Mouse (Mus musculus) spleen, adult 2 months (tissue): ENCODE measurements around the gene 1810062G17Rik. TPM values are rescaled to one million over a fixed set of nuclear protein-coding genes. Genes with fewer than 3 reads are reported as not detected.

ENCODE experiments used
- DNase-seq, 2 experiments: peaks; one replicate each; pipeline versions ENCODE4 v3.0.0 to v3.0.0-alpha.2; 2012 to 2021; ENCODE audit warnings: low spot score in 2 of 2, low read depth in 1 of 2
- H3K27ac ChIP-seq: fragments of 200-500 bp; 2 replicates; pipeline ENCODE4 v1.5.1; 2012; ENCODE audit warnings: low read length, inconsistent platforms; ENCODE audit not compliant: insufficient read depth
- H3K27me3 ChIP-seq: fragments of 200-500 bp; 2 replicates; pipeline ENCODE4 v1.6.1; 2012; ENCODE audit warnings: mild to moderate bottlenecking, moderate library complexity, low read length, inconsistent platforms; ENCODE audit not compliant: control insufficient read depth, insufficient read depth
- H3K36me3 ChIP-seq: fragments of 200-500 bp; 2 replicates; pipeline ENCODE4 v1.6.1; 2012; ENCODE audit warnings: mild to moderate bottlenecking, low read length, inconsistent platforms; ENCODE audit not compliant: control insufficient read depth, insufficient read depth
- H3K4me1 ChIP-seq: fragments of 200-500 bp; 2 replicates; pipeline ENCODE4 v1.6.1; 2011; ENCODE audit warnings: inconsistent platforms; ENCODE audit not compliant: control insufficient read depth, insufficient read depth, insufficient read length
- H3K4me3 ChIP-seq: fragments of 200-500 bp; 2 replicates; pipeline ENCODE4 v1.5.1; 2011; ENCODE audit warnings: mild to moderate bottlenecking, inconsistent platforms; ENCODE audit not compliant: insufficient read depth, insufficient read length; ENCODE audit errors: extremely low read depth
- CTCF ChIP-seq: fragments of 200-500 bp; IDR thresholded peaks from 2 replicates; pipeline ENCODE4 v1.5.1; 2011; ENCODE audit warnings: mild to moderate bottlenecking, inconsistent platforms; ENCODE audit not compliant: insufficient read depth, insufficient read length, insufficient replicate concordance; ENCODE audit errors: extremely low read depth
- POLR2A ChIP-seq: fragments of 200-500 bp; IDR thresholded peaks from 2 replicates; pipeline ENCODE4 v1.6.1; 2011; ENCODE audit warnings: low read depth, low read length, inconsistent platforms
- WGBS: fragments of 180-500 bp; shearing (Covaris S2); methylation state at CpG from one replicate; pipeline ENCODE4 v1.1.7; 2018; 5-methylcytosine and 5-hydroxymethylcytosine counted together
- polyA plus RNA-seq: library from polyadenylated mRNA; depleted of rRNA; stranded (reverse); fragments of >200 nt; gene quantifications from 2 replicates; pipeline ENCODE4 v1.2.3, GENCODE M21; 2012

The 1810062G17Rik gene
- polyA plus RNA-seq, 1 experiment, result 0.15 TPM

GRCm38 (mm10) chr3:36446918-36447317 is 28.8 kb upstream of the 1810062G17Rik start:
- Histone ChIP-seq H3K27ac (no peak overlapping the region), H3K4me1 (no peaks in the 10 kb centered on the region), H3K27me3 (no peaks in the 10 kb centered on the region), H3K4me3 (no peak overlapping the region), H3K36me3 (peaks cover 12% of the 10 kb centered on the region)
- 8% methylated on average over 6 of the region's 6 CpGs for WGBS
- TF ChIP-seq CTCF, result no peak
- DNase-seq, result no peak

DNA sequence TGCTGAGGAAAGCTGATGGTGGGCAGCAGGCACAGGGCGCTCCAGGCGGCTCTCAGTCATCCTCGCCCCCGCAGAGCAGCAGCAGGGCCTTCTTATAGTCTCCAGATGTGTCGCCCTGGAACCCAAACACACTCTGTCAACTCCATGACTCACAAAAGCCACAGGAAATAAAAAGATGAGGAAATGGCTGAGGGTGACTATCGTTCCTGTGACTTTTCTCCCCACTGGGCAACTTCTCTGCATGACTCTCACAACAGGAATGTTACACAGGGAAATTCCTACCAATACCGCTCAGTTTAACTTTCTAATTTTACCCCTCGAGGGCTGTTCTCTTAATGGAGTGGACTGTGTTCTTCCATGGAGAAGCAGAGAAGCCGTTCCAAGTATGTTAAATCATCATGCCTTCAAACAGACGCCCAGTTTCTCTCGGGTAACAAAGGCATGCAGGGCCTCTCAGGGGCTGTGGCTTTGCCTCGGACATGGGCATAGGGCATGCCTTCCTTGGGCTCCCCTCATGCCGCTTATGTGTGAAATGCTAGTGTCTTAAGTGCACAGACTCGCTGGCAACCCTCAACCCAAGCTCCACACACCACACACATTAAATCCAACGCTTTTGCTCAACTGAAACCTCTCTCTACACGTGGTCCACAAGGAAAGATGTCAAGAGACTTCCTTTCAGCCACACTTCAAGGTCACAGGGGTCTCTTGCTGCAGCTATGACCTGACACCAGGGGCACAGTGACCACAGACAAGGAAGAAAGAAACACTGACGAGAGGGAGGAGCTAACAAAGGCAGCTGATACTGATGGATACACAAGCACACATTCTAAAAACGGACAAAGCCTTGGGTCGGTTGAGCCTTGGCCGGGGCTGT is 26.2 kb upstream of the 1810062G17Rik start:
- Histone ChIP-seq H3K4me3 (no peak overlapping the region), H3K27ac (no peak overlapping the region), H3K4me1 (no peaks in the 10 kb centered on the region), H3K27me3 (no peaks in the 10 kb centered on the region), H3K36me3 (peaks cover 14% of the 10 kb centered on the region)
- TF ChIP-seq POLR2A, result no peak
- TF ChIP-seq CTCF, result no peak
- no peak for DNase-seq
- 61% methylated on average over 20 of the region's 20 CpGs for WGBS

DNA sequence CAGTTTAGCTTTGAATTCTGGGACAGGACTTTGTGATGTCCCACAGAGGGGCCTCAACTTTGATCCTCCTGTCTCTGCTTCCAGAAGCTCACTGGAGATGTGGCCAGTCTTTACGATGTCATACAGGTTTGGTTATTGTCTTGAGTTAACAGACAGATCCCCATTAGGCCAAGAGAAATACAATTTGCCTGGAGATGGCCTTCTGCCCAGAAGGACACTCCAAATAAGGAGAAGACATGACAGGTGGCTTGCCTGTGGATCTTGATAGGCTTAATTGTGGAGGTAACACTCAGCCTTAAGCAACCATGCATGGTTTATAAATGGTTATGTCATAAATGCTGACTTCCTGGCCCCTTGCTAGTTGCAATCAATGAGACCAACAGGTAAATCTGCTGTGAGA is 23.2 kb upstream of the 1810062G17Rik start:
- Histone ChIP-seq H3K4me3 (no peak overlapping the region), H3K27ac (no peak overlapping the region), H3K27me3 (no peaks in the 10 kb centered on the region), H3K4me1 (no peaks in the 10 kb centered on the region), H3K36me3 (peaks cover 14% of the 10 kb centered on the region)
- TF ChIP-seq CTCF (no peak), POLR2A (no peak)
- DNase-seq, result no peak
- 91% methylated on average over 1 of the region's 1 CpGs for WGBS

DNA sequence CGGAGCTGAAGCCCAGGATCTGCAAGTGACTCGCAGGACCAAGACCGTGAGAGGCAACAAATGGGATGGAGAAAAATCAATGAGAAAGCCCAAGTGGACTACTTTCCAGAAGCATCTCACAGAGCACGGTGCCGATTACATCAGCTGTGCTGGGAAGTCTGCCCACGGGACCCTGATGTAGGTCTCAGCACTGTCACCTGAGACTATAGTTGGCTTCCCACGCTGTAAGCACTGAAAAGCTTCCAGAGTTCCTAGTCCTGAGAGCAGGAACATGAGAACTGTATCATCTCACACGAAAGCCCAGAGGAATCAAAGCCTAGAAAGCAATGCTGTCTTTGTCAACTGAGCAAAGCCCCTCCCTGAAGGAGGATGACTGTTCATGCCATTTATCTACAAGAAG is 20.6 kb upstream of the 1810062G17Rik start:
- TF ChIP-seq POLR2A (no peak), CTCF (no peak)
- Histone ChIP-seq H3K4me3 (no peak overlapping the region), H3K27me3 (no peaks in the 10 kb centered on the region), H3K4me1 (no peaks in the 10 kb centered on the region), H3K27ac (no peak overlapping the region), H3K36me3 (peaks cover 7% of the 10 kb centered on the region; the same call in 1 of the 2 replicates)
- 95% methylated on average over 8 of the region's 8 CpGs for WGBS
- no peak for DNase-seq

DNA sequence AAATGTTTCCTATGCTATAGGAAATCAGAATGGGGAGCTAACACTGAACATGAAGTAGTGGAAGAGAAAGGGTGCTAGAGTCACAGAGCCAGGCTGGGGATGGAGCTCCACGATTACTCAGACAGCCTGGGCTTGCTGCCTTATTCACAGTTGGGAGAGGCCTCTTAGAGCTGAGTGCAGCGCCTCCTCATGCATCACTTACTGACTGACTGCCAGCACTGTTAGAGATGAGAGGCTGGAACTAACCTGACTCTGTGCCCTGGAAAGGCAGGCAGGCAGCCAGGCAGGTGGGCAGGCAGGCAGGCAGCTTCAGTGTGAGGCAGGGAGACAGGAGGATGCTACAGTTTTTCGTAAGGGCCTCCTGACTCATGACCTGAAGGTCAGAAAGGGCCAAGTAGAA is 20.2 kb upstream of the 1810062G17Rik start:
- WGBS, result 93% methylated on average over 3 of the region's 3 CpGs
- H3K4me1 ChIP-seq, result no peaks in the 10 kb centered on the region
- no peak for TF ChIP-seq CTCF
- no peak for TF ChIP-seq POLR2A
- no peak overlapping the region for H3K27ac ChIP-seq
- no peak for DNase-seq
- no peaks in the 10 kb centered on the region for H3K27me3 ChIP-seq
- peaks cover 9% of the 10 kb centered on the region; the same call in 1 of the 2 replicates for H3K36me3 ChIP-seq
- no peak overlapping the region for H3K4me3 ChIP-seq

GRCm38 (mm10) chr3:36460717-36461116 is 15.0 kb upstream of the 1810062G17Rik start:
- WGBS, result 84% methylated on average over 7 of the region's 7 CpGs
- Histone ChIP-seq H3K4me1 (no peaks in the 10 kb centered on the region), H3K27ac (no peak overlapping the region), H3K4me3 (no peak overlapping the region), H3K36me3 (peaks cover 2% of the 10 kb centered on the region; the same call in 1 of the 2 replicates), H3K27me3 (no peaks in the 10 kb centered on the region)
- no peak for DNase-seq
- no peak for TF ChIP-seq POLR2A
- no peak for TF ChIP-seq CTCF

GRCm38 (mm10) chr3:36461819-36462218 is 13.9 kb upstream of the 1810062G17Rik start:
- Histone ChIP-seq H3K27ac (no peak overlapping the region), H3K4me1 (no peaks in the 10 kb centered on the region), H3K27me3 (no peaks in the 10 kb centered on the region), H3K4me3 (no peak overlapping the region), H3K36me3 (peaks cover 2% of the 10 kb centered on the region; the same call in 1 of the 2 replicates)
- 90% methylated on average over 5 of the region's 5 CpGs for WGBS
- DNase-seq, result no peak
- TF ChIP-seq CTCF (no peak), POLR2A (no peak)
